Mouse (Mus musculus): ENCODE measurements around the gene Abcg5. TPM values are rescaled to one million over a fixed set of nuclear protein-coding genes. Genes with fewer than 3 reads are reported as not detected.

Gene Abcg5
- not detected in 2 replicates for polyA plus RNA-seq (2012)

DNA sequence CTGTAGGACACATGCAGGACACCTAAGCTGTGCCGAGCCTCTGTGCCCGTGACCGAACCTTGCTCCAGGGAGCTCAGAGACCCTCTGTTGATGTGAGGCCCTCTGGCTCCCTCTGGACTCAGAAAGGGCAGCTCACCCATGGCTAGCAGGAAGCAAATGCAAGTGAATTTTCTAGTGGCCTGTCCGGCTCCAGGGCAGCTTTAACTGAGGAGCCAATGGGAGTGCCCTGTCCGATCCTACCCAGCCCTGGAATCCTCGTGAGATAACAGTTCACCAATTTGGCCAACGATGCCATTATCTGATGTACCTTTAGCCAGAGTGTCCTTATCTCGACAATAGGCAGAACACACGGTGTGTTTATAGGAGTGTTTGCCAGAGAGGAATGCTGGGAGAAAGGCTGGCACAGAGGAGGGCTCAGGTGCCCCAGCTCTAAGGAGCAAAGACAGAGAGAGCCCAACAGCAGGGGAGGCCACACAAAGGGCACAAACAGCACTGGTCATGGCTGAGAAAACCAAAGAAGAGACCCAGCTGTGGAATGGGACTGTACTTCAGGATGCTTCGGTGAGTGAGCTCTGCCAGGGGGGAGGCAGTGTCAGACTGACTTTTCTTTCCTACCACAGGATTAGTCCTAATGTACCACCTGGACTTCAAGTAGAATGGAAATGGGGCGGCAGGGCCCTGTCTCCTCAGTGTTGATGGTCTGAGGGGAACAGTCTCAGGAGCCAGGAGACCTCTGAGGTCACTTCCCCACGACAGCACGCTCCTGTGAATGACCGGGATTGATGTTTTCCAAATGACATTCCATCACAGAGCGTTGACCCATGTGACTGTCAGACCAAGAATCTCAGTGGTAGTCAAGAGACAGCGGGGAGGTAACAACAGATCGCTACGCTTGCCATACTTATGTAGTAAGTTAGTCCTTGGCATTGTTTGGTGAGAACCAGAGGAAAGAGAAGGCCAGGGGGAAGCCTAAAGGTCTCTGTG lies at the start of gene Abcg5:
TSS of gene Abcg5 (minus strand) at position 278 of the 984 bp plus-strand sequence.
- Histone ChIP-seq H3K4me1 (ENCODE audit: control insufficient read depth) (no peaks in the 10 kb centered on the region; the same call in 1 of the 2 replicates), H3K4me3 (replicated peaks) (no peak within 1 kb of the TSS)

DNA sequence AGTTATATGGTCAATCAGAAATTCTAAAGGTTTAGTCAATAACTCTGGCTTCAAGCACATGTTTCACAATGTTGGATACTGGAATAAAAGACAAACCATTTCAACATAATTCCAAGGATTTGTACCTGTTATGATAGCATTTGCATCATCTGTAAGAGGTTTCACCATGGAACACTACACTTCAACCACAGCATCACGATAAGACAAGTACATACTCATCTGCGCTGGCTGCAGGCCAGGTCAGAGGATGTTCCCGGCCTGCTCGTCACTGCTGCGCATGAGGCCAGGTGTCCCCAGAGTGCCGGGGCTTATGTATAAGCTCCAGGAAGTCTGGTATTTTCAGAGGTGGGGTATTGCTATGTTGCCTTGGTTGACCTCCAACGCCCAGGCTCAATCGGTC lies 49.8 kb upstream of the Abcg5 start:
- Histone ChIP-seq H3K9me3 (ENCODE audit: control insufficient read depth, low read length) (no peaks in the 10 kb centered on the region), H3K27me3 (ENCODE audit: control insufficient read depth) (no peaks in the 10 kb centered on the region), H3K4me1 (ENCODE audit: control insufficient read depth) (peaks cover 47% of the 10 kb centered on the region), H3K4me3 (replicated peaks) (no peak overlapping the region), H3K36me3 (ENCODE audit: control insufficient read depth) (peaks cover 59% of the 10 kb centered on the region)
- no peak for TF ChIP-seq GATA1 (IDR thresholded peaks at IDR 0.05; ENCODE audit: low read length)
- TF ChIP-seq TAL1 (IDR thresholded peaks at IDR 0.05; ENCODE audit: low read length) = no peak

More for the DNA sequence above, at the start of gene Abcg5:
- Histone ChIP-seq H3K36me3 (ENCODE audit: control insufficient read depth) (no peaks in the 10 kb centered on the region), H3K9me3 (ENCODE audit: control insufficient read depth, low read length) (no peaks in the 10 kb centered on the region), H3K27me3 (ENCODE audit: control insufficient read depth) (no peaks in the 10 kb centered on the region)
- TF ChIP-seq GATA1 (IDR thresholded peaks at IDR 0.05; ENCODE audit: low read length) (no peak), TAL1 (IDR thresholded peaks at IDR 0.05; ENCODE audit: low read length) (no peak)

DNA sequence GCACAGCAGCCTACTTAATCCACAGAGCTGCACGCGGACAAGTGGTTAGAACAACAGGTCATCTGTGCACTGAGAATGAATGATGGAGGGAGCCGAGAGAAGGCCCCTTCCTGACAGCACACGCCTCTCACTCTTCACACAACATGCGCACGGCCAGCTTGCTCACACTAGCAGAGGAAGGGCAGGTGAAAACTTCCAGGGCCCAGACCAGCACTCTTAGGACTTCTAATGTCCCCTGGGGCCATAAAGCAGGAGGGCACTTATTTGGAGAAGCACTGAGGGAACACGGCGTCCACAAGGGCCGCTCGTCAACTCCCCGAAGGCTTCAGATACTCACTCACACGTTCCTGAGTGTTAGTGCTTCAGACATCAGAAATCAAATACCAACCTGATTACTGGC lies 48.5 kb upstream of the Abcg5 start:
- Histone ChIP-seq H3K4me1 (ENCODE audit: control insufficient read depth) (peaks cover 53% of the 10 kb centered on the region), H3K36me3 (ENCODE audit: control insufficient read depth) (peaks cover 68% of the 10 kb centered on the region)

DNA sequence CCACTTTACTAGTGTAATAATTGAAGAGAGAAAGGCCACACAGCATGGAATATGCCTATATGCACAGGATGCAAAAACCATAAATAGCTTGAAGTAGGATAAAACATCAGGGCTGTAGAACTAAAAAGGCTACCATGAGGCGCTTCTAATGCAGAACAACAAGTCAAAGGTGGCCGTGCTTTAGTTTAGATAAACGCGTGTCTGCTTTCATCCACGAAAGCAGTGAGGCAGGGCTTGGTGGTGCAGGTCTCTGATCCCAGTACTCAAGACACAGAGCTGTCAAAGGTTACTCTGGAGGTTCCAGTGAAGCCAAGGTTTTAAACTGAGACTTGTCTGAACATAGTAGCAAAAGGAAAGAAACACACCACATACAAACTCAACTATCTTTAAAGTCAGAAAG lies 46.3 kb upstream of the Abcg5 start:
- H3K9me3 ChIP-seq (ENCODE audit: control insufficient read depth, low read length) = no peaks in the 10 kb centered on the region
- H3K27me3 ChIP-seq (ENCODE audit: control insufficient read depth) = no peaks in the 10 kb centered on the region
- H3K4me1 ChIP-seq (ENCODE audit: control insufficient read depth) = peaks cover 54% of the 10 kb centered on the region
- no peak overlapping the region for H3K4me3 ChIP-seq (replicated peaks)
- no peak for TF ChIP-seq TAL1 (IDR thresholded peaks at IDR 0.05; ENCODE audit: low read length)
- TF ChIP-seq GATA1 (IDR thresholded peaks at IDR 0.05; ENCODE audit: low read length) = no peak
- H3K36me3 ChIP-seq (ENCODE audit: control insufficient read depth) = peaks cover 76% of the 10 kb centered on the region

More for the DNA sequence above, 48.5 kb upstream of the Abcg5 start:
- H3K27me3 ChIP-seq (ENCODE audit: control insufficient read depth) = no peaks in the 10 kb centered on the region
- no peaks in the 10 kb centered on the region for H3K9me3 ChIP-seq (ENCODE audit: control insufficient read depth, low read length)
- no peak for TF ChIP-seq TAL1 (IDR thresholded peaks at IDR 0.05; ENCODE audit: low read length)
- TF ChIP-seq GATA1 (IDR thresholded peaks at IDR 0.05; ENCODE audit: low read length) = no peak
- H3K4me3 ChIP-seq (replicated peaks) = no peak overlapping the region

DNA sequence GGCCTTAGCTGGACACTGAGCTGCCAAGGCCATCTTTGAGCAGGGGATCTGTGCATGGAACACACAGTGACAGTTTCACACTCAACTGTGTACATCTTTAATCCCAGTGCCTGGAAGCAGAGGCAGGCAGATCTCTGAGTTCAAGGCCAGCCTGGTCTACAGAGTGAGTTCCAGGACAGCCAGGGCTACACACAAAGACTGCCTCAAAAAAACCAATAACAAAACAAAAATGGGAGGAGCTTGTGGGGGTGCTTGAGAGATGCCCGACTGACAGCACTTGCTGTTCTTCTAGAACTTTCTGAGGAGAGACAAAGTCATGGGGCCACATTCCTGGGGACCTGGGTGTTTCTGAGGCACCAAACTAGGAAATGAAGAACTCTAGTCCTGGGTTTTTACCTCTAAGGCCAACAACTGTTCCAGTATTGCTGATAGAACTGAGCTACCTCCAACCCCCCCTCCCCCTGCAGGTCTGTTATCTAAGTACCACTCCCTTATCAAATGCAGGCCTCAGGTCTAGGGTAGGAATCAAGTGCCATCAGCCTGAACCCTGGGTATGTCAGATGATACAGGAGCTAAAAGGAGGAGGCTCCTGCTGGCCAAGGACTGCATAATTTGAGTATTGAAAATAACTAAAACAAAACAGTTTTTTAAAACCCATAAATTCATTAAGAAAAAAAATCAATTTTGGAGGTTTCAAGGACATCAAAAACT lies 45.5 kb upstream of the Abcg5 start:
- peaks cover 54% of the 10 kb centered on the region for H3K4me1 ChIP-seq (ENCODE audit: control insufficient read depth)
- no peak overlapping the region for H3K4me3 ChIP-seq (replicated peaks)
- no peaks in the 10 kb centered on the region for H3K9me3 ChIP-seq (ENCODE audit: control insufficient read depth, low read length)
- TF ChIP-seq GATA1 (IDR thresholded peaks at IDR 0.05; ENCODE audit: low read length) (peak; percentile 54), TAL1 (IDR thresholded peaks at IDR 0.05; ENCODE audit: low read length) (peak; percentile 28; the same call in 1 of the 3 replicates)
- H3K27me3 ChIP-seq (ENCODE audit: control insufficient read depth) = no peaks in the 10 kb centered on the region
- H3K36me3 ChIP-seq (ENCODE audit: control insufficient read depth) = peaks cover 79% of the 10 kb centered on the region

DNA sequence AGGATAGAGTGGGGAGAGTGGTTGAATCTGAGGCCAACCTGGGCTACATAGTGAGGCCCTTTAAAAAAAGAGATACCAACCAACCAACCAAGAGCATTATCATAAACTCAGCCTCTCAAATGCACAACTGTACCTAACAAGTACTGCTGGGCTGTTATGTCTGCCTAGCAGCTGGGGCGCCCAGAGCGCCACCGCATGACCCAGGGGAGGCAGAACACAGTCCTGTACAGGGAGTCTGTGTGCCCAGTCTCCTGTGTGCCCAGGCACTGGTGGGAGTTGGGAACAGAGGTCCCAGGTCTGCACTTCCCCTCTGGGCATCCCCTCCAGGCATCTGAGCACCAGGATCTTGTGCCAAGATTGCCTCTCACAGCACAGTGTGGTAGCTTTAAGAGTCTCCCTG lies 42.4 kb upstream of the Abcg5 start:
- Histone ChIP-seq H3K27me3 (ENCODE audit: control insufficient read depth) (no peaks in the 10 kb centered on the region), H3K36me3 (ENCODE audit: control insufficient read depth) (peaks cover 84% of the 10 kb centered on the region), H3K4me3 (replicated peaks) (no peak overlapping the region), H3K4me1 (ENCODE audit: control insufficient read depth) (peaks cover 36% of the 10 kb centered on the region), H3K9me3 (ENCODE audit: control insufficient read depth, low read length) (no peaks in the 10 kb centered on the region)
- TF ChIP-seq GATA1 (IDR thresholded peaks at IDR 0.05; ENCODE audit: low read length) (no peak), TAL1 (IDR thresholded peaks at IDR 0.05; ENCODE audit: low read length) (no peak)

DNA sequence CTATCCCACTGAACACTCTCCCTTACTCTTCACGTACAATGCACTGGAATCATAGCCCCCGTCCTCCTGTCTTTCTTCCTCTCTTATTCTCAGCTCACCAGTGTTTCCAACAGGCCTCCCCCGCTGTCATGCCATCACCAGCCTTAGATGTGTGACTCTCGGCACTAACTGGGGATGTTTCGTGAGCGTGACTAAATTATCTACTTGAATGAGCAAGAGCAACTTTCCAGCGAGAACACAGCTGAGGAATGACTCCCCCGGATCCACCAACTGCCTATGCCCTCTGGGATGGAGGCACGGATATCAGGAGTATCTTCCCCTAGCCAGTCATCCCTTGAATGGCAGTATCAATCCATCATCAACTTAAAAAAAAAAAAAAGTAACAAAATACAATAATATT lies 41.2 kb upstream of the Abcg5 start:
- Histone ChIP-seq H3K27me3 (ENCODE audit: control insufficient read depth) (no peaks in the 10 kb centered on the region), H3K4me3 (replicated peaks) (no peak overlapping the region), H3K4me1 (ENCODE audit: control insufficient read depth) (peaks cover 25% of the 10 kb centered on the region), H3K9me3 (ENCODE audit: control insufficient read depth, low read length) (no peaks in the 10 kb centered on the region), H3K36me3 (ENCODE audit: control insufficient read depth) (peaks cover 81% of the 10 kb centered on the region)
- no peak for TF ChIP-seq GATA1 (IDR thresholded peaks at IDR 0.05; ENCODE audit: low read length)
- TF ChIP-seq TAL1 (IDR thresholded peaks at IDR 0.05; ENCODE audit: low read length) = no peak

DNA sequence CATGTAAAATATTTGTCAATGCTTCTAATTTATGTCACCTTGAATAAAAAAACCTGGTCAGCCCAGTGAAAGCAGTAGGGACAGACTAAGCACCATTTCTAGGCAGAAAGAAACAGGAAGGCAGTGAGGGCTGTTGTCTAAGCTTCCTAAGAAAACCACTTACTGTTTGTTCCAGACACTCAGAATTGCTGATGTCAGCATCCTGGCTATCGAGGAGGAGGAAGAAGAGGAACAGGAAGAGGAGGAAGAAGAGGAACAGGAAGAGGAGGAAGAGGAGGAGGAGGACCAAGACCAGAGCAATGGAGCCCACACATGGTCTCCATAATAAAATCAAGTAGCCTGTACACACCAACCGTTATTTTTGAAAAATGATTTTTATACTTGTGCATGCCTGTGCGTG lies 36.3 kb upstream of the Abcg5 start:
- H3K4me3 ChIP-seq (replicated peaks) = no peak overlapping the region
- H3K4me1 ChIP-seq (ENCODE audit: control insufficient read depth) = no peaks in the 10 kb centered on the region
- TF ChIP-seq GATA1 (IDR thresholded peaks at IDR 0.05; ENCODE audit: low read length) (no peak), TAL1 (IDR thresholded peaks at IDR 0.05; ENCODE audit: low read length) (no peak)
- H3K36me3 ChIP-seq (ENCODE audit: control insufficient read depth) = peaks cover 66% of the 10 kb centered on the region
- H3K9me3 ChIP-seq (ENCODE audit: control insufficient read depth, low read length) = no peaks in the 10 kb centered on the region
- no peaks in the 10 kb centered on the region for H3K27me3 ChIP-seq (ENCODE audit: control insufficient read depth)

DNA sequence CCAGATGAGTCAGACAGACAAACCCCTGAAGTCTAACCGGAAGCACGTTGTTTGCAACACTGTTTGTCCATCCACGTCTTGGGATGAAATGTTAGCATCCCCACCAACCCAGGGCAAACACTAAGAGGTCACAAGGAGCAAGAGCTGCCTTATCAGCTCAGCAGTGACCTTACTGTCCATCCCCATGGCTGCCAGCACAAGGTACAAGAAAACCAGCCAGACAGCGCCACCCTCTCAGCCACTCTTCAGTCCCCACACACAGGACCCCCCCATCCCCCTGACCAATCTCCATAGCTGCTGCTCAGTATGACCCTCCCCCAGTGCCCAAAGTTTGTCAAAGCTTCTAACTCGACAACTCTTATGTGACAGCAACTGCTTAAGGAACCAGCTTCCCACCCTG lies 34.6 kb upstream of the Abcg5 start:
- TF ChIP-seq GATA1 (IDR thresholded peaks at IDR 0.05; ENCODE audit: low read length) (no peak), TAL1 (IDR thresholded peaks at IDR 0.05; ENCODE audit: low read length) (no peak)
- Histone ChIP-seq H3K9me3 (ENCODE audit: control insufficient read depth, low read length) (no peaks in the 10 kb centered on the region), H3K4me1 (ENCODE audit: control insufficient read depth) (no peaks in the 10 kb centered on the region), H3K36me3 (ENCODE audit: control insufficient read depth) (peaks cover 65% of the 10 kb centered on the region), H3K4me3 (replicated peaks) (no peak overlapping the region), H3K27me3 (ENCODE audit: control insufficient read depth) (no peaks in the 10 kb centered on the region)
